Mouse (Mus musculus): ENCODE measurements around the gene Enpp3. TPM values are rescaled to one million over a fixed set of nuclear protein-coding genes. Genes with fewer than 3 reads are reported as not detected.
"Not testable (repeated sequence)": the region's sequence is repeated elsewhere in the genome, so short reads cannot be mapped to it uniquely, and the experiment has no call there.

Enpp3 gene
- polyA plus RNA-seq, 1 experiment from 2014 or later, result 3.4 TPM

GRCm38 (mm10) chr10:24805876-24806275, 36.7 kb downstream of the Enpp3 start:
- no peaks in the 10 kb centered on the region for H3K4me1 ChIP-seq (ENCODE audit: control insufficient read depth, insufficient read depth, low read length)
- H3K36me3 ChIP-seq (ENCODE audit: control insufficient read depth, insufficient read depth, low read length), result no peaks in the 10 kb centered on the region
- H3K9ac ChIP-seq (ENCODE audit: low read depth, low read length), result no peak overlapping the region
- H3K27me3 ChIP-seq (ENCODE audit: control insufficient read depth, insufficient read depth, low read depth, low read length), result no peaks in the 10 kb centered on the region
- no peak for ATAC-seq
- no peak overlapping the region for H3K27ac ChIP-seq (ENCODE audit: low read length)
- H3K4me3 ChIP-seq (ENCODE audit: low read depth, low read length), result no peak overlapping the region
- no peaks in the 10 kb centered on the region for H3K9me3 ChIP-seq (replicated peaks; ENCODE audit: control insufficient read depth, low read length, poor library complexity, severe bottlenecking)
- 91% methylated on average over 10 of the region's 10 CpGs for WGBS
- no peak overlapping the region for H3K4me2 ChIP-seq (ENCODE audit: low read length)

- no peak overlapping the region for H3K4me2 ChIP-seq (ENCODE audit: low read length)
- H3K9ac ChIP-seq (ENCODE audit: low read depth, low read length), result no peak overlapping the region
- no peaks in the 10 kb centered on the region for H3K9me3 ChIP-seq (replicated peaks; ENCODE audit: control insufficient read depth, low read length, poor library complexity, severe bottlenecking)
- no peak overlapping the region for H3K27ac ChIP-seq (ENCODE audit: low read length)
- 71% methylated on average over 2 of the region's 2 CpGs for WGBS
- ATAC-seq, result no peak
- H3K27me3 ChIP-seq (ENCODE audit: control insufficient read depth, insufficient read depth, low read depth, low read length), result no peaks in the 10 kb centered on the region
- no peak overlapping the region for H3K4me3 ChIP-seq (ENCODE audit: low read depth, low read length)
- H3K4me1 ChIP-seq (ENCODE audit: control insufficient read depth, insufficient read depth, low read length), result no peaks in the 10 kb centered on the region
- H3K36me3 ChIP-seq (ENCODE audit: control insufficient read depth, insufficient read depth, low read length), result no peaks in the 10 kb centered on the region
Observed at GRCm38 (mm10) chr10:24805173-24805572, 37.5 kb downstream of the Enpp3 start.

DNA sequence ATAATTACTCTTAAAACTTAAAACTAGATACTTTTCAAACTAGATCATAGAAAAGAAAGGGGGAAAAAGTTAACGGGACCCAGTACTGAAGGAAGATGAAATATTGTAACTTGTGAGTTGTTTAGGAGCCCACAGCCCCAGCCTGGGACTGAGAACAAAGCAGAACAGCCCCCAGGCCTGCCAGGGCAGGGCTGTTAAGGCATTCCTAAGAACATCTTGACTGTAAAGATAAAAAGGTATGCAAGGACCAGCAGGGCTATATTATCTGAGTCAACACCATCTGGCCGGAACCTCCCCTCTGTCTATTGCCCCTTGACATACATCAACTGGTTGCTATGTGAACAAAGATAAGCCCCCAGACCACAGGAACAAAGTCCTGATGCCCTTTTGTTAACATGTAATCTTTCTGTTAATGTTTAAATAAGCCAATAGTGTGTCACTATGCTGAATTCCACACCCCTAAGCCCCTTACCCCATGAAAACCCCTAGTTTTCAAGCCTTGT, 39.8 kb downstream of the Enpp3 start:
- not testable (repeated sequence) for H3K4me3 ChIP-seq (ENCODE audit: low read depth, low read length); H3K27ac ChIP-seq (ENCODE audit: low read length); H3K4me1 ChIP-seq (ENCODE audit: control insufficient read depth, insufficient read depth, low read length); H3K9ac ChIP-seq (ENCODE audit: low read depth, low read length); H3K27me3 ChIP-seq (ENCODE audit: control insufficient read depth, insufficient read depth, low read depth, low read length); H3K9me3 ChIP-seq (replicated peaks; ENCODE audit: control insufficient read depth, low read length, poor library complexity, severe bottlenecking); ATAC-seq; H3K36me3 ChIP-seq (ENCODE audit: control insufficient read depth, insufficient read depth, low read length); H3K4me2 ChIP-seq (ENCODE audit: low read length)
- WGBS, result 99% methylated on average over 2 of the region's 2 CpGs

DNA sequence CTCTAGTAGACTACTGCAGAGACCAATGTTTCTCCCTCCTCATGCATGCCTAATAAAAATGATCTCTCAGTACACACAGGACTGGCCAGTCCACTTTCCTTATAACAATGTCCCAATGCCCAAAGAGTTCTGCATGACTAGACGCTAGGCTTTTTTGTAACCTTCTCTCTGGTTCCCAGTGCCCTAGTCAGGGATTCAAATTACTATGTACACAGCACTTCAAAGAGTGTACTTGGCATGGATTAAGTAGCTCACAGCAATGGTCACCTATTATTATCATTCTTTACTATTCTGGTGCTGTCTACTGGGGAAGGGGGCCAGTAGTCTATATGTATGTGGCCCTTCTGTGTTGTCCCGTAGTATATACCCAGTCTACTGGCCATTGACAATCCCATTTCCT, 40.8 kb downstream of the Enpp3 start:
- ATAC-seq, result no peak
- H3K4me1 ChIP-seq (ENCODE audit: control insufficient read depth, insufficient read depth, low read length), result no peaks in the 10 kb centered on the region
- no peak overlapping the region for H3K4me3 ChIP-seq (ENCODE audit: low read depth, low read length)
- no peaks in the 10 kb centered on the region for H3K27me3 ChIP-seq (ENCODE audit: control insufficient read depth, insufficient read depth, low read depth, low read length)
- H3K4me2 ChIP-seq (ENCODE audit: low read length), result no peak overlapping the region
- no peaks in the 10 kb centered on the region for H3K36me3 ChIP-seq (ENCODE audit: control insufficient read depth, insufficient read depth, low read length)
- H3K9ac ChIP-seq (ENCODE audit: low read depth, low read length), result no peak overlapping the region
- 86% methylated on average over 2 of the region's 2 CpGs for WGBS
- H3K9me3 ChIP-seq (replicated peaks; ENCODE audit: control insufficient read depth, low read length, poor library complexity, severe bottlenecking), result no peaks in the 10 kb centered on the region
- H3K27ac ChIP-seq (ENCODE audit: low read length), result no peak overlapping the region

DNA sequence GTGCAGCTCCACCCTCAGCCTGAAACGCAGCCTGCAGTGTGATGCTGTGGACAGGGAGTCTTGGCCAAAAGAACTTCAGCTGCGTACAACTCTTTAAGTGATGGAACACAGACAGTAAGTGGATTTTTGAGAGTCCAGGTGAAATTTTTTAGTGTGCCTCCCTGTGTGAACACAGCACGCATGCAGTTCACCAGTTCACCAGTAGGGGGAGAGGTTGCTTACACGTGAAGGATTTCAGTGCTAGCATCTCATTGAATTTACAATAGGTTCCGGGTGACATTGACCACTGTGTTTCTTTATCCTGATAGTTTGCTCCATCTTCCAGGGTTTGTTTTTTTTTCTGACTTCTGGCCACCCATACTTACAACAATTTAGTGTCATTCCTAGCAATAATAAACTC, 45.4 kb downstream of the Enpp3 start:
- ATAC-seq, result no peak
- H3K36me3 ChIP-seq (ENCODE audit: control insufficient read depth, insufficient read depth, low read length), result no peaks in the 10 kb centered on the region
- WGBS, result 50% methylated on average over 5 of the region's 5 CpGs
- no peak overlapping the region for H3K9ac ChIP-seq (ENCODE audit: low read depth, low read length)
- H3K27ac ChIP-seq (ENCODE audit: low read length), result no peak overlapping the region
- no peaks in the 10 kb centered on the region for H3K4me1 ChIP-seq (ENCODE audit: control insufficient read depth, insufficient read depth, low read length)
- H3K9me3 ChIP-seq (replicated peaks; ENCODE audit: control insufficient read depth, low read length, poor library complexity, severe bottlenecking), result no peaks in the 10 kb centered on the region; the same call in 1 of the 2 replicates
- no peak overlapping the region for H3K4me2 ChIP-seq (ENCODE audit: low read length)
- H3K27me3 ChIP-seq (ENCODE audit: control insufficient read depth, insufficient read depth, low read depth, low read length), result no peaks in the 10 kb centered on the region
- H3K4me3 ChIP-seq (ENCODE audit: low read depth, low read length), result no peak overlapping the region

DNA sequence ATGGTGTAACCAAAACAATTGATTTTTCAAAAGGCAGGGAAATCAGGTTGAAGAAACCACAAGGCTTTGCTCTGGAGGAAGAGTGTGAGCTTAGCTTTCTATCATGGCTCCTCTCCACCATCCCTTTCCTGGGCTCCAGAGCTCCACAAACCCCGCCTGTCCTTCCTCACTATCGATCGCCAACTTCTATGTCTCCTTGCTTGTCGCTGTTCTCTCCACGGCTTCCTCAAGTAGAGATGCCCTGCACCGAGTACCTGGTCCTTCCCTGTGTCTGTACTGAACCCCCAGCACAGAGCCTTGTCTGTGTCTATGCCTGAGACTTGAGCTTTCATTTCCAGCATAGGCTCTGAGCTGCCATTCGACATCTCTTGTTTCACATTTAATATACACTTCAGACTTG, 49.9 kb downstream of the Enpp3 start:
- Histone ChIP-seq H3K4me3 (ENCODE audit: low read depth, low read length) (no peak overlapping the region), H3K9ac (ENCODE audit: low read depth, low read length) (no peak overlapping the region), H3K9me3 (replicated peaks; ENCODE audit: control insufficient read depth, low read length, poor library complexity, severe bottlenecking) (no peaks in the 10 kb centered on the region; the same call in 1 of the 2 replicates), H3K4me1 (ENCODE audit: control insufficient read depth, insufficient read depth, low read length) (no peaks in the 10 kb centered on the region), H3K27me3 (ENCODE audit: control insufficient read depth, insufficient read depth, low read depth, low read length) (no peaks in the 10 kb centered on the region), H3K4me2 (ENCODE audit: low read length) (no peak overlapping the region), H3K36me3 (ENCODE audit: control insufficient read depth, insufficient read depth, low read length) (no peaks in the 10 kb centered on the region), H3K27ac (ENCODE audit: low read length) (no peak overlapping the region)
- 96% methylated on average over 7 of the region's 7 CpGs for WGBS
- ATAC-seq, result no peak

DNA sequence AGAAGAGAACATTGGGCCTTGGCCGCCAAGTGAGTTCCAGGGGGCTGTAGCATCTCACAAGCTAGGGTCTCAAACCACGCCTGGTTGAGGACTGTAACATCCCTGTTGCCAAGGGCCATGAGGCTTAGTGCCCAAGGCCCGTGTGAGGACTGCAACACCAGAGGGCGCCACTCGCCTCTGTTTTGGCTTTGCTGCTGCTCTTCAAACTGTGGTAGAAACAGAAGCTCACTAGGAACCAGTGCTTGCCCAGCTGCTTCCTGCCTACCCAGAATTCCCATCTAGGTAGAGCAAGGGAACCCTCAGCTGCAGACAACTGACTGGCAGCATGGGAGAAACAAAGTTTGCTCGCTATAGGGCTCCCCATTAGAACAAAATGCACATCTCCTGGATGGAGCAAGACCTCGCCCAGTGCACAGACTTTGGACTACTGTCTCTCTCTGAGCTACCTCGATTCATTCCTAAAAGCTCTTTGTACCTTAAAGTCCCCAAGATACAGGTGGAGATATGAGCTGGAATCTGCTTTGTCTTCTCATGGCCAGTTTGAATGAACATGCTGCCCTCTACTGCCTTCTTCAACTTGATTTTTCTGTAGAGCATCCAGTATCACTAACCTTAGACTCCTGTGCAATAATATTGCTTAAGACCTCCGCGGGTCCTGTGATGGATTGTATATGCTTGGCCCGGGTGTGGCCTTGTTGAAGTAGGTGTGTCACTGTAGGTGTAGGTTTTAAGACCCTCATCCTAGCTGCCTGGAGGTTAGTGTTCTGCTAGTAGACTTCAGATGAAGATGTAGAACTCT, 52.7 kb downstream of the Enpp3 start:
- Histone ChIP-seq H3K4me1 (ENCODE audit: control insufficient read depth, insufficient read depth, low read length) (no peaks in the 10 kb centered on the region), H3K27ac (ENCODE audit: low read length) (no peak overlapping the region), H3K36me3 (ENCODE audit: control insufficient read depth, insufficient read depth, low read length) (no peaks in the 10 kb centered on the region), H3K4me2 (ENCODE audit: low read length) (no peak overlapping the region), H3K9me3 (replicated peaks; ENCODE audit: control insufficient read depth, low read length, poor library complexity, severe bottlenecking) (no peaks in the 10 kb centered on the region), H3K27me3 (ENCODE audit: control insufficient read depth, insufficient read depth, low read depth, low read length) (no peaks in the 10 kb centered on the region), H3K9ac (ENCODE audit: low read depth, low read length) (no peak overlapping the region), H3K4me3 (ENCODE audit: low read depth, low read length) (no peak overlapping the region)
- WGBS, result 73% methylated on average over 11 of the region's 11 CpGs
- no peak for ATAC-seq

GRCm38 (mm10) chr10:24785345-24785744, 57.3 kb downstream of the Enpp3 start:
- Histone ChIP-seq H3K4me3 (ENCODE audit: low read depth, low read length) (no peak overlapping the region), H3K9me3 (replicated peaks; ENCODE audit: control insufficient read depth, low read length, poor library complexity, severe bottlenecking) (no peaks in the 10 kb centered on the region), H3K9ac (ENCODE audit: low read depth, low read length) (no peak overlapping the region), H3K27ac (ENCODE audit: low read length) (no peak overlapping the region), H3K4me1 (ENCODE audit: control insufficient read depth, insufficient read depth, low read length) (no peaks in the 10 kb centered on the region), H3K4me2 (ENCODE audit: low read length) (no peak overlapping the region), H3K27me3 (ENCODE audit: control insufficient read depth, insufficient read depth, low read depth, low read length) (no peaks in the 10 kb centered on the region), H3K36me3 (ENCODE audit: control insufficient read depth, insufficient read depth, low read length) (no peaks in the 10 kb centered on the region)
- 88% methylated on average over 4 of the region's 4 CpGs for WGBS
- no peak for ATAC-seq

GRCm38 (mm10) chr10:24784624-24785276, 57.9 kb downstream of the Enpp3 start:
- Histone ChIP-seq H3K9me3 (replicated peaks; ENCODE audit: control insufficient read depth, low read length, poor library complexity, severe bottlenecking) (no peaks in the 10 kb centered on the region), H3K4me2 (ENCODE audit: low read length) (no peak overlapping the region), H3K27me3 (ENCODE audit: control insufficient read depth, insufficient read depth, low read depth, low read length) (no peaks in the 10 kb centered on the region), H3K27ac (ENCODE audit: low read length) (no peak overlapping the region), H3K4me3 (ENCODE audit: low read depth, low read length) (no peak overlapping the region), H3K36me3 (ENCODE audit: control insufficient read depth, insufficient read depth, low read length) (no peaks in the 10 kb centered on the region), H3K9ac (ENCODE audit: low read depth, low read length) (no peak overlapping the region), H3K4me1 (ENCODE audit: control insufficient read depth, insufficient read depth, low read length) (no peaks in the 10 kb centered on the region)
- no peak for ATAC-seq
- WGBS, result 94% methylated on average over 9 of the region's 9 CpGs
